8 mouse cellular contexts compared by ENCODE assay signal in genomic region chr9:44499356-44500162, GRCm38 (mm10). TPM values are rescaled to one million over a fixed set of nuclear protein-coding genes. Genes with fewer than 3 reads are reported as not detected.
A peak's percentile ranks its signal among the peaks of the same experiment; 100 is the strongest.
DNase-seq lines count a peak whose midpoint lies in the region; ATAC-seq lines count a peak whose summit lies in the region.

No protein-coding gene starts in this region.

- H3K4me1 ChIP-seq in forebrain, embryonic 16.5 days (replicated peaks; ENCODE audit: control insufficient read depth, insufficient read depth, low read length) = peaks cover 65% of the 10 kb centered on the region
- H3K4me1 ChIP-seq in hindbrain, embryonic 15.5 days (replicated peaks) = peaks cover 68% of the 10 kb centered on the region
- peaks cover 32% of the 10 kb centered on the region for H3K4me1 ChIP-seq in liver, embryonic 16.5 days (ENCODE audit: control insufficient read depth, low read depth, low read length)
- H3K4me1 ChIP-seq in stomach, embryonic 15.5 days = peaks cover 70% of the 10 kb centered on the region

- peak overlapping the region; percentile 79 for H3K27ac ChIP-seq in forebrain, embryonic 16.5 days (ENCODE audit: low read length)
- H3K27ac ChIP-seq in hindbrain, embryonic 15.5 days (replicated peaks) = peak overlapping the region; percentile 84
- H3K27ac ChIP-seq in liver, embryonic 16.5 days (ENCODE audit: low read length) = no peak overlapping the region
- H3K27ac ChIP-seq in stomach, embryonic 15.5 days = peak overlapping the region; percentile 94

- peak overlapping the region; percentile 46 for H3K9ac ChIP-seq in forebrain, embryonic 16.5 days (replicated peaks; ENCODE audit: low read depth, low read length)
- H3K9ac ChIP-seq in hindbrain, embryonic 15.5 days = peak overlapping the region; percentile 56
- H3K9ac ChIP-seq in liver, embryonic 16.5 days (ENCODE audit: low read depth, low read length) = no peak overlapping the region
- peak overlapping the region; percentile 6; the same call in 1 of the 2 replicates for H3K9ac ChIP-seq in stomach, embryonic 15.5 days

- peak; percentile 35 for DNase-seq in kidney, adult 18-20 months
- DNase-seq in kidney, adult 11 months = no peak
- peak; percentile 65 for DNase-seq in adrenal gland, postnatal 14 days
- DNase-seq in frontal cortex, postnatal 25 days (ENCODE audit: low spot score in 2 of 2) = no peak

- peaks cover 3% of the 10 kb centered on the region; the same call in 1 of the 2 replicates for H3K36me3 ChIP-seq in forebrain, embryonic 16.5 days (ENCODE audit: control insufficient read depth, insufficient read depth)
- 0 out of 2 replicates have a peak, but pooled peaks cover 4% of the 10 kb centered on the region for H3K36me3 ChIP-seq in hindbrain, embryonic 15.5 days
- H3K36me3 ChIP-seq in liver, embryonic 16.5 days (ENCODE audit: control insufficient read depth, insufficient read depth) = no peaks in the 10 kb centered on the region
- peaks cover 12% of the 10 kb centered on the region; the same call in 1 of the 2 replicates for H3K36me3 ChIP-seq in stomach, embryonic 15.5 days

- H3K9me3 ChIP-seq in forebrain, embryonic 16.5 days (ENCODE audit: control insufficient read depth, low read length) = no peaks in the 10 kb centered on the region
- H3K9me3 ChIP-seq in hindbrain, embryonic 15.5 days = no peaks in the 10 kb centered on the region
- no peaks in the 10 kb centered on the region for H3K9me3 ChIP-seq in liver, embryonic 16.5 days (replicated peaks; ENCODE audit: control insufficient read depth, low read length)
- H3K9me3 ChIP-seq in stomach, embryonic 15.5 days = no peaks in the 10 kb centered on the region

- H3K4me3 ChIP-seq in forebrain, embryonic 16.5 days (replicated peaks; ENCODE audit: low read length) = peak overlapping the region; percentile 43
- peak overlapping the region; percentile 39 for H3K4me3 ChIP-seq in hindbrain, embryonic 15.5 days
- H3K4me3 ChIP-seq in liver, embryonic 16.5 days (ENCODE audit: low read depth, low read length) = no peak overlapping the region
- peak overlapping the region; percentile 44 for H3K4me3 ChIP-seq in stomach, embryonic 15.5 days (replicated peaks)

- H3K27me3 ChIP-seq in forebrain, embryonic 16.5 days (replicated peaks; ENCODE audit: control insufficient read depth, insufficient read depth, low read length) = no peaks in the 10 kb centered on the region
- no peaks in the 10 kb centered on the region for H3K27me3 ChIP-seq in hindbrain, embryonic 15.5 days
- peaks cover 26% of the 10 kb centered on the region for H3K27me3 ChIP-seq in liver, embryonic 16.5 days (ENCODE audit: control insufficient read depth, insufficient read depth, low read depth, low read length)
- H3K27me3 ChIP-seq in stomach, embryonic 15.5 days (replicated peaks) = no peaks in the 10 kb centered on the region

- 4% methylated on average over 19 of the region's 20 CpGs for WGBS in forebrain, embryonic 16.5 days
- WGBS in hindbrain, embryonic 15.5 days = 4% methylated on average over 17 of the region's 20 CpGs
- 44% methylated on average over 20 of the region's 20 CpGs for WGBS in liver, embryonic 16.5 days (ENCODE audit: insufficient replicate concordance)
- 15% methylated on average over 20 of the region's 20 CpGs for WGBS in stomach, embryonic 15.5 days

- peak; percentile 21 for ATAC-seq in forebrain, embryonic 16.5 days
- peak; percentile 16 for ATAC-seq in hindbrain, embryonic 15.5 days (ENCODE audit: low FRiP score, low read depth)
- ATAC-seq in liver, embryonic 16.5 days (ENCODE audit: low read depth) = no peak
- ATAC-seq in stomach, embryonic 15.5 days (ENCODE audit: insufficient read depth, low FRiP score, low read depth) = peak; percentile 8; the same call in 1 of the 2 replicates

- peak overlapping the region; percentile 57 for H3K4me2 ChIP-seq in forebrain, embryonic 16.5 days (ENCODE audit: low read length)
- peak overlapping the region; percentile 88 for H3K4me2 ChIP-seq in hindbrain, embryonic 15.5 days
- H3K4me2 ChIP-seq in liver, embryonic 16.5 days (ENCODE audit: low read depth, low read length) = 0 out of 2 replicates have a peak overlapping the region, but pooled peaks have one; percentile 60
- H3K4me2 ChIP-seq in stomach, embryonic 15.5 days = peak overlapping the region; percentile 87

RNA-seq across cellular contexts. Expression of gene Bcl9l, which starts 16.9 kb away (rescaled TPM):
- 59.3 and 61.7 TPM in 2 replicates for total RNA-seq in adrenal gland, postnatal 14 days (2021)
- polyA plus RNA-seq in forebrain, embryonic 16.5 days (2015; fragmentation: Nextera tagmentation; extraction: Ambion mirVana) = 13.8 and 15.0 TPM in 2 replicates
- polyA plus RNA-seq in hindbrain, embryonic 15.5 days (2015; fragmentation: Nextera tagmentation; extraction: Ambion mirVana) = 10.7 and 11.9 TPM in 2 replicates
- 2.2 TPM in 2 replicates for polyA plus RNA-seq in liver, embryonic 16.5 days (2015; fragmentation: Nextera tagmentation; extraction: Ambion mirVana)
- polyA plus RNA-seq in stomach, embryonic 15.5 days (2015; fragmentation: Nextera tagmentation; extraction: Ambion mirVana) = 12.0 and 12.1 TPM in 2 replicates

RNA-seq across cellular contexts. Expression of gene Upk2, which starts 44.8 kb away (rescaled TPM):
- not detected in 2 replicates for total RNA-seq in adrenal gland, postnatal 14 days (2021)
- not detected in 2 replicates for polyA plus RNA-seq in forebrain, embryonic 16.5 days (2015; fragmentation: Nextera tagmentation; extraction: Ambion mirVana)
- polyA plus RNA-seq in hindbrain, embryonic 15.5 days (2015; fragmentation: Nextera tagmentation; extraction: Ambion mirVana) = not detected in 2 replicates
- not detected in 2 replicates for polyA plus RNA-seq in liver, embryonic 16.5 days (2015; fragmentation: Nextera tagmentation; extraction: Ambion mirVana)
- 18.2 and 26.2 TPM in 2 replicates for polyA plus RNA-seq in stomach, embryonic 15.5 days (2015; fragmentation: Nextera tagmentation; extraction: Ambion mirVana)

RNA-seq across cellular contexts. Expression of gene Foxr1, which starts 58.6 kb away (rescaled TPM):
- not detected in 2 replicates for total RNA-seq in adrenal gland, postnatal 14 days (2021)
- not detected in 2 replicates for polyA plus RNA-seq in forebrain, embryonic 16.5 days (2015; fragmentation: Nextera tagmentation; extraction: Ambion mirVana)
- not detected in 2 replicates for polyA plus RNA-seq in hindbrain, embryonic 15.5 days (2015; fragmentation: Nextera tagmentation; extraction: Ambion mirVana)
- not detected in 2 replicates for polyA plus RNA-seq in liver, embryonic 16.5 days (2015; fragmentation: Nextera tagmentation; extraction: Ambion mirVana)
- polyA plus RNA-seq in stomach, embryonic 15.5 days (2015; fragmentation: Nextera tagmentation; extraction: Ambion mirVana) = not detected in 2 replicates

Comparison
In these comparisons a context has a peak if more than half of its experiments do, and no peak if none do; other contexts are left out.
1. DNase-seq: peak in kidney, adult 18-20 months (single experiment) and adrenal gland, postnatal 14 days (single experiment); none in kidney, adult 11 months (single experiment) and frontal cortex, postnatal 25 days (0 of 2).
2. RNA of gene Upk2, which starts 44.8 kb away (polyA plus RNA-seq): 18.2 to 26.2 TPM in stomach, embryonic 15.5 days; not detected in hindbrain, embryonic 15.5 days, not detected in liver, embryonic 16.5 days and not detected in forebrain, embryonic 16.5 days; every median in the first group is over 10 times any median in the second.
3. Peak in every context shown above with its lines, with median percentiles within 50 percentile points of each other: H3K4me2 ChIP-seq.